Mouse (Mus musculus): Measurements from ENCODE around the gene Slc31a2. TPM values are rescaled to one million over a fixed set of nuclear protein-coding genes. Genes with fewer than 3 reads are reported as not detected.
"Not testable (repeated sequence)": the region's sequence is repeated elsewhere in the genome, so short reads cannot be mapped to it uniquely, and the experiment has no call there.

Slc31a2 gene
- polyA plus RNA-seq, 1 experiment = 35.6 TPM

DNA sequence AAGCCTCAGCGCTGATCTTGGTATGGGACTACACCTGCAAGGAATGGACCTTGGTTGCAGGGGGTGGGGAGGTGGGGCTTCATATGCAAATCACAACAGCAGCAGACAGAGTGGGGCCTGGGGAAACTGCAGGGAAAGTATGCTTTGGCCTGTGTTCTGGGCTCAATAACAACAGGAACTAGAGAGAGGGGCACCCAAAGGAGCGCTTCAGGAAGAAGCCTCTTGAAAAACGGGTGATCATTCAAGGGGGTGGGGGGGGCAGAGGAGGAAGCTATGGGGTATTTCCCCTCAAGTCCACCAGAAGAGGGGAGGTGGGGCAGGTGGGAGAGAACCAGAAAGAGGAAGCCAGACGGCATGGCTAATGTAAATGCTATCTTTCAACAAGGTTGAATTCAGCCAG, 14.0 kb upstream of the Slc31a2 start:
- Histone ChIP-seq H3K27me3 (ENCODE audit: control insufficient read depth, insufficient read depth, low read length) (no peaks in the 10 kb centered on the region), H3K4me3 (ENCODE audit: control insufficient read depth, low read depth, low read length) (no peak overlapping the region), H3K27ac (ENCODE audit: control insufficient read depth, insufficient read depth, low read depth, low read length) (no peak overlapping the region), H3K36me3 (ENCODE audit: control insufficient read depth, insufficient read depth, low read length) (no peaks in the 10 kb centered on the region), H3K4me1 (ENCODE audit: control insufficient read depth, insufficient read depth, low read length) (no peaks in the 10 kb centered on the region)
- TF ChIP-seq POLR2A (IDR thresholded peaks at IDR 0.05; ENCODE audit: control insufficient read depth, low read depth, low read length) (no peak), CTCF (IDR thresholded peaks at IDR 0.05; ENCODE audit: control insufficient read depth, insufficient read depth, insufficient replicate concordance, low read depth, low read length) (no peak)

DNA sequence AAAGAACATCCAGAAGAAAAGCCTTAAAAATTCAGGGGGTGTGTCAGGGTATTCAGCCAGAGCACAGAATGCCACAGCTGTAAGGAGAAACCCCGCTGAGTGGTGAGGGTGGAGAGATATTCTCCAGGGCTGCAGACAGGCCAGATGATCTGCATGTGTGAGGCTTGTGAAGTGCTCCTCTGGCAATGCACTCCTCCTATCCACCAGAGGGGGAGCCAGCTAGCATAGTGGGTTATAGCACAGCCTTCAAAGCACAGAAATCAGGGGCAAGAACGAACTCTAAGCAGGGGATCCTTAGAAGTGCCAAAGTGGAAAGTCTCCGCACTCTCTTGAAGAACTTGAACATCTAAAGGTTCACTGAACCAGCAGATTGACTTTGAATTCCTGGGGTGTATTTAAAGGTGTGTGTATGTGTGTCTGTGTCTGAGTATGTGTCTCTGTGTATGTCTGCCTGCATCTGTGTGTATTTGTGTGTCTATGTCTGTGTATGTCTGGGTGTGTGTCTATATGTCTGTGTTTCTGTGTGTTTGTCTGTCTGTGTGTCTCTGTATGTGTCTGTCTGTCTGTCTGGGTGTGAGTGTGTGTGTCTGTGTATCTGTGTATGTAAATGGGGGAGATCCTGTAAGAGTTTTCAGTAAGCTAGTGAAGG, 11.3 kb upstream of the Slc31a2 start:
- no peaks in the 10 kb centered on the region for H3K36me3 ChIP-seq (ENCODE audit: control insufficient read depth, insufficient read depth, low read length)
- TF ChIP-seq POLR2A (IDR thresholded peaks at IDR 0.05; ENCODE audit: control insufficient read depth, low read depth, low read length) = no peak
- peak; percentile 20; the same call in 1 of the 2 replicates for TF ChIP-seq CTCF (IDR thresholded peaks at IDR 0.05; ENCODE audit: control insufficient read depth, insufficient read depth, insufficient replicate concordance, low read depth, low read length)
- no peaks in the 10 kb centered on the region for H3K27me3 ChIP-seq (ENCODE audit: control insufficient read depth, insufficient read depth, low read length)
- H3K4me1 ChIP-seq (ENCODE audit: control insufficient read depth, insufficient read depth, low read length) = no peaks in the 10 kb centered on the region
- no peak overlapping the region for H3K4me3 ChIP-seq (ENCODE audit: control insufficient read depth, low read depth, low read length)
- H3K27ac ChIP-seq (ENCODE audit: control insufficient read depth, insufficient read depth, low read depth, low read length) = no peak overlapping the region

DNA sequence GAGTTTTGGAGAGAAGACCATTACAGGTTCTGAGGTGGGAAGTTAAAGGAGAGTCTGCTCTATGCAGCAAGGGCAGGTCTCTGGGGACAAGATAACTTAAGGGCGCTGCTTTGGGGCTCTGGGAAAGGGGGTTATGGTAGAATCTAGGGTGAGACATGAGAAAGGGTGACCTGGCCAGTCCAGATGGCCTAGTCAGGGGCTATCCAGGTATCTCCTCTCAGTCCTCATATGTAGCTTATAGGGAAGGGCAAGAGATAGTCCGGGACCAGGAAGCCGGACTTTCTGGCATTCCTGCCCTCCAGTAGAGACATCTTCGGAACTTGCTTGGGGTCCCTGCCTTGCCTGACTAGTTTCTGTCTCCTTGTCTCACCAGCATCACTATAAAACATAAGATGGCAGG, 10.6 kb upstream of the Slc31a2 start:
- Histone ChIP-seq H3K27ac (ENCODE audit: control insufficient read depth, insufficient read depth, low read depth, low read length) (no peak overlapping the region), H3K4me1 (ENCODE audit: control insufficient read depth, insufficient read depth, low read length) (no peaks in the 10 kb centered on the region), H3K4me3 (ENCODE audit: control insufficient read depth, low read depth, low read length) (no peak overlapping the region), H3K36me3 (ENCODE audit: control insufficient read depth, insufficient read depth, low read length) (no peaks in the 10 kb centered on the region), H3K27me3 (ENCODE audit: control insufficient read depth, insufficient read depth, low read length) (no peaks in the 10 kb centered on the region)
- TF ChIP-seq POLR2A (IDR thresholded peaks at IDR 0.05; ENCODE audit: control insufficient read depth, low read depth, low read length) = no peak
- no peak for TF ChIP-seq CTCF (IDR thresholded peaks at IDR 0.05; ENCODE audit: control insufficient read depth, insufficient read depth, insufficient replicate concordance, low read depth, low read length)

DNA sequence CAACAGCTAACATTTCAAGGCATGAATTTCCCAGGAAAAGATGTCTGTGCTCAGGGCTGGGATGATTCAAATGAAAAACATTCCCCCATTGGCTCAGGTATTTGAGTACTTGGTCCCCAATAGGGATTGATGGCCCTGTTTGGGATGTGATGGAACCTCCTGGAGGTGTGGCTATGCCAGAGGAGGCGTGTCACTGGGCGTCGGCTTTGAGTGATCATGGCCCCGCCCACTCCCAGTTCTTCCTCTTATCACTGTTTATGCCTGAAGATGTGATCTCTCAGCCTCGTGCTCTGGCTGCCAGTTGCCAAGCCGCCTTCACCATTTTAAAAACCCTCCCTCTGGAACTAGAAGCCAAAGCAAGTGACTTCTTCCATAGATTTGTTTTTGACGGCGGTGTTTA, 7.8 kb upstream of the Slc31a2 start:
- H3K4me1 ChIP-seq (ENCODE audit: control insufficient read depth, insufficient read depth, low read length) = no peaks in the 10 kb centered on the region
- TF ChIP-seq POLR2A (IDR thresholded peaks at IDR 0.05; ENCODE audit: control insufficient read depth, low read depth, low read length) = no peak
- no peak for TF ChIP-seq CTCF (IDR thresholded peaks at IDR 0.05; ENCODE audit: control insufficient read depth, insufficient read depth, insufficient replicate concordance, low read depth, low read length)
- no peak overlapping the region for H3K27ac ChIP-seq (ENCODE audit: control insufficient read depth, insufficient read depth, low read depth, low read length)
- no peaks in the 10 kb centered on the region for H3K36me3 ChIP-seq (ENCODE audit: control insufficient read depth, insufficient read depth, low read length)
- H3K4me3 ChIP-seq (ENCODE audit: control insufficient read depth, low read depth, low read length) = no peak overlapping the region
- H3K27me3 ChIP-seq (ENCODE audit: control insufficient read depth, insufficient read depth, low read length) = no peaks in the 10 kb centered on the region

DNA sequence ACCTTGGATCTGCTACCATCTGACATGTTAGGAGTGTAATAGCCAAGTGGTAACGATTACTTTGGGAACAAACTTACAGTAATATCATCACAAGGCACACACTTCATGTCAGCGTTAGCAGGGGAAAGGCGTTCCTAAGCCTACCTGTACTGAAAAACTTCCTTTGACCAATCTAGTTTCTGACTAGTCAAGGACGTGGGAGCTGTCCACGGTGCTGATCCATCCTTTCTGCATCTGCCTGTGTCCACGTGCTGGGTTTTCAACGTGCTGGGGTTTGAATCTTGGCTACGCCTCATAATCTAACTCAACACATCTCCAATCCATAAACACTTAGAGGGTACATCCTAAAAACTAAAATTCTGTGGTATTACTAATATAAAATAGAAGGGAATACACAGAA, 5.4 kb upstream of the Slc31a2 start:
- no peaks in the 10 kb centered on the region for H3K4me1 ChIP-seq (ENCODE audit: control insufficient read depth, insufficient read depth, low read length)
- no peak overlapping the region for H3K4me3 ChIP-seq (ENCODE audit: control insufficient read depth, low read depth, low read length)
- H3K27me3 ChIP-seq (ENCODE audit: control insufficient read depth, insufficient read depth, low read length) = no peaks in the 10 kb centered on the region
- no peaks in the 10 kb centered on the region for H3K36me3 ChIP-seq (ENCODE audit: control insufficient read depth, insufficient read depth, low read length)
- H3K27ac ChIP-seq (ENCODE audit: control insufficient read depth, insufficient read depth, low read depth, low read length) = no peak overlapping the region
- TF ChIP-seq POLR2A (IDR thresholded peaks at IDR 0.05; ENCODE audit: control insufficient read depth, low read depth, low read length) (no peak), CTCF (IDR thresholded peaks at IDR 0.05; ENCODE audit: control insufficient read depth, insufficient read depth, insufficient replicate concordance, low read depth, low read length) (no peak)

DNA sequence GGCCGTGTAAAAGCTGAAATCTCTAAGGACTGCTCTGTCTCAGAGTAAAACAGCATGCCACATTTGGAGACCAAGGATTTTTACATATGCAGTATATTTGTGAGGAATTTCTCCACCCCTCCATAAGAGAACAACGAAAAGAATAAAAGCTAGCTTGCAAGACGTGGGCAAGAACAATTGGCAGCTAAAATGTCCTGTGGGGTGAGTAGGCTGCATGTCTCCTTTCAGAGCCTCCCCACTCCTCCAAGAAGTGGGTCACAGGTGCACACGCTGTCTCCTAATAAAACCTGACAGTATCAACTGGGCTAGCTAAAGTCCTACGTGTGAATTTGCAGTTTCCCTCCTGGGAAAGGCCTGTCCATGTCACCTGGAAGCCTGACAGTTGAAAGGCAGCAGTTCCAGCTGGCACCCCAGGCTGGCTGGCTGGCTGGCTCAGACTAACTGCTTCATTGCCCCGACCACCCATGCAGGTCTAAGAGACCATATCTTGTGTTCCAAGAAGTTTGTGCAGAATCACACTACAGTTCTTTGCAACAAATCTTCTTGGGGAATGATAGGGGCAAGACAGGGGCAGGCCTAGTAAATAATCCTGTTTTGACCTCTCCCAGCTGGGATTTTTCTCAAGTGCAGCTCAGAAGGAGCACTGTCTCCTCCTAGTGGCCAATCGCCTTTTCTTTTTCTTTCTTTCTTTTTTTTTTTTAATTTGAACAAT, 927 bp downstream of the Slc31a2 start:
- Histone ChIP-seq H3K36me3 (ENCODE audit: control insufficient read depth, insufficient read depth, low read length) (no peaks in the 10 kb centered on the region), H3K27me3 (ENCODE audit: control insufficient read depth, insufficient read depth, low read length) (no peaks in the 10 kb centered on the region), H3K4me1 (ENCODE audit: control insufficient read depth, insufficient read depth, low read length) (no peaks in the 10 kb centered on the region), H3K4me3 (ENCODE audit: control insufficient read depth, low read depth, low read length) (peak overlapping the region; percentile 46; the same call in 1 of the 2 replicates), H3K27ac (ENCODE audit: control insufficient read depth, insufficient read depth, low read depth, low read length) (no peak overlapping the region)
- no peak for TF ChIP-seq POLR2A (IDR thresholded peaks at IDR 0.05; ENCODE audit: control insufficient read depth, low read depth, low read length)
- TF ChIP-seq CTCF (IDR thresholded peaks at IDR 0.05; ENCODE audit: control insufficient read depth, insufficient read depth, insufficient replicate concordance, low read depth, low read length) = no peak

DNA sequence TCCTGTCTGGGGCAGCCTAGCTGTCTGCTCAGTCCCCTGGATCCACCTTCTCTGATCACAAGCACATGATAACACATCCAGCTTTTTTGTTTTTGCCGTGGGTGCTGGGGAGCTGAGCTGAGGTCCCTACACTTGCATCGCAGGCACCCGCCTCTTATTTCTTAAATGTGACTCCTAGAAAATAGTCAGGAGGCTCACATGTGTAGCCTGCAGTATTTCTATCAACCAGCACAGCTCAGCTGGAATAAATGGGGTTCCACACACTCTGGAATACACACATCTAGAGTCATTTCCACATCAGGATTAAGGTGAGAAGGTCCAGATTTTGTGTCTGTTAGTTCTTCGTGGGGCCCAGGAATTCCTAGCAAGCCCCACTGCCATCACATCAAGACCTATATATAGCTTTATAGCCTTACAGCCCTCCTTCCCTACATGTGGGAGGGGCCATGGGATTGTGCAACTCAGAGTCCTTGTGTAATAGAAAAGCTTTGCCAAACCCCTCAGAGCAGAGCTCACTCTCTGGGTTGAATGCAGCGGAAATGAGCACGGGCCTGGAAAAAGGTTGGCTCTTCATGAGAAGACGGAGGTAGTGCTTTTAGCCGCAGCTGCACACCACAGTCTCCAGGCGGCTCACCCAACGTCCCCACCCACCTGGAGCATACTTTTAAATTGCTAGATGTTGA, 2.9 kb downstream of the Slc31a2 start:
- H3K4me3 ChIP-seq (ENCODE audit: control insufficient read depth, low read depth, low read length) = no peak overlapping the region
- no peak overlapping the region for H3K27ac ChIP-seq (ENCODE audit: control insufficient read depth, insufficient read depth, low read depth, low read length)
- no peaks in the 10 kb centered on the region for H3K27me3 ChIP-seq (ENCODE audit: control insufficient read depth, insufficient read depth, low read length)
- TF ChIP-seq CTCF (IDR thresholded peaks at IDR 0.05; ENCODE audit: control insufficient read depth, insufficient read depth, insufficient replicate concordance, low read depth, low read length) (no peak), POLR2A (IDR thresholded peaks at IDR 0.05; ENCODE audit: control insufficient read depth, low read depth, low read length) (no peak)
- H3K4me1 ChIP-seq (ENCODE audit: control insufficient read depth, insufficient read depth, low read length) = no peaks in the 10 kb centered on the region
- no peaks in the 10 kb centered on the region for H3K36me3 ChIP-seq (ENCODE audit: control insufficient read depth, insufficient read depth, low read length)

DNA sequence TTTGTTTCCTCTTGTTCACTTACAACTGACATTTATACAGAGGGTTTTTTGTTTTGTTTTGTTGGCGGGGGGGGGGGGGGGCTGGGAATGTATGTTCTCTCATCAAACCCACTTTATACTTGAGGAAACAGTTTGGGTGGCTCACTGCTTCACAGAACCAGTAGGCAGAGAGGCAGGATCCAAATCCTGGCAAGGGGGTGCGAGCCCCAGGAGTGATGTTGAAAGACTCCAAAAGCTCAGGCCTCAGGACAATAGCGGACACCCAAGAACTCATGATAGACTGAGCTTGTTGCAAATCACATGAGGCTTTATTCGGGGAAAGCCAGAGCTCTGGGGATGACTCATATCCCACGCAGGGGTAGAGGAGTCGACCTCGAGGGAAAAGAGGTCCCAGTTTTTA, 3.7 kb downstream of the Slc31a2 start:
- H3K27ac ChIP-seq (ENCODE audit: control insufficient read depth, insufficient read depth, low read depth, low read length); H3K36me3 ChIP-seq (ENCODE audit: control insufficient read depth, insufficient read depth, low read length); H3K4me1 ChIP-seq (ENCODE audit: control insufficient read depth, insufficient read depth, low read length); H3K27me3 ChIP-seq (ENCODE audit: control insufficient read depth, insufficient read depth, low read length); H3K4me3 ChIP-seq (ENCODE audit: control insufficient read depth, low read depth, low read length): not testable (repeated sequence)
